Mouse (Mus musculus): ENCODE measurements around the gene Chrna5. TPM values are rescaled to one million over a fixed set of nuclear protein-coding genes. Genes with fewer than 3 reads are reported as not detected.

Gene Chrna5
- polyA plus RNA-seq, 1 experiment from 2014 or later = 1.3 TPM

DNA sequence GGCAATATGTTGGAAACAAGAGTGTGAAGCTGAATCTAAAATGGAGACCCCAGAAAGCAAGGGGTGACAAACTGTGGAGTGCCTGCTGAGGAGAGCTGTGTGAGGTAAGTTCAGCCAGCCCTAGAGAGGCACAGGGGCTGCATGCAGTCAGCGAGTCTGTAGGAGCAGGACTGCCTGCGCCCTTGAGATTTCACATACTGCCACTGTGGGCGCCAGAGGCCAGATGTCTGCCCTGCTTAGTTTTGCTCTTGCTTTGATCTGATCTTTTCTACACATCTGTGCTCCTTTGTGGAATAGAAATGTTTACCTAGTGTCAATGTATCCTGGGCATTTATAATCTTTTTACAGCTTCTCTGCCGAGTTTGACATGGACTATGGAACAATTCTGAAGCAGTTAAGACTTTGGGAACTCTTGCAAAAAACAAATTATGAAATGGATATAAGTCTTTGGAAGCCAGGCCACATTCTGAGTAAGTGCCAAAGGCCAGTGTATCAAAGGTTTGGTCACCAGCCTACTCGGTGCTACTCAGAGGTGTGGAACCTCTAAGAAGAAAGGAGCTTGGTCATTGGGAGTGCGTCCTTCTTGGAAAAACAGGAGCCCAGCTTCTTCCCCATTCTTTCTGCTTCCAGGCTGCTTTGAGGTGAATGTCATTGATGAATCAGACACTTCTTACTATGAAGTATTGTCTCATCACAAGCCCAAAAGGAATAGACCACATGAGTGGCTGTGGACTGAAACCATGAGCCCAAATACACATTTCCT, 30.1 kb downstream of the Chrna5 start:
- no peaks in the 10 kb centered on the region for H3K36me3 ChIP-seq (ENCODE audit: control insufficient read depth, insufficient read depth)
- peak; percentile 58 for TF ChIP-seq CTCF (IDR thresholded peaks at IDR 0.05; ENCODE audit: low read depth)
- H3K4me1 ChIP-seq (replicated peaks; ENCODE audit: control insufficient read depth, insufficient read depth, low read length) = no peaks in the 10 kb centered on the region
- H3K27me3 ChIP-seq (replicated peaks; ENCODE audit: control insufficient read depth, insufficient read depth, low read length) = no peaks in the 10 kb centered on the region
- H3K27ac ChIP-seq (ENCODE audit: low read depth, low read length) = no peak overlapping the region
- no peak overlapping the region for H3K4me3 ChIP-seq (ENCODE audit: low read depth, low read length)
- 26% methylated on average over 6 of the region's 6 CpGs for WGBS
- H3K9me3 ChIP-seq (ENCODE audit: control insufficient read depth) = no peaks in the 10 kb centered on the region
- no peak overlapping the region for H3K9ac ChIP-seq (ENCODE audit: low read depth, low read length)
- no peak overlapping the region for H3K4me2 ChIP-seq (replicated peaks; ENCODE audit: low read depth)
- peak; percentile 60 for ATAC-seq

DNA sequence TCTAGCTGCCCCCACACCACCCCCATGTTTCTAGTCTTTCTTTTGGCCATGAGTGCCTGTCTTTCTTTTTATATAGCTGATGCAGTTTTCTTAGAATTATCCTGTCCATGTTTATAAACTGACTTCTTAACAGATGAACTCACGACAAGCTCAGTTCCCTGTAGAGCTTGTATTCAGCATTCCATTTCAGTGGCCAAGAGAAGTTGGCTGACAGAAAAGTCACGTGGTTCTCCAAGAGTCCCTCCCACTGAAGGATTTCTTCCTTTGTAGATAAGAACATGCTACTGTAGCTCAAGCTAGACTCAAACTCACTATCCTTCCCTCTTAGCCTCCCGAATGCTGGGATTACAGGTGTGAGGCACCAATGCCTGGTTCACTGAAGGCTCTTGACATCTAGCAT, 36.2 kb downstream of the Chrna5 start:
- Histone ChIP-seq H3K4me1 (replicated peaks; ENCODE audit: control insufficient read depth, insufficient read depth, low read length) (no peaks in the 10 kb centered on the region), H3K4me2 (replicated peaks; ENCODE audit: low read depth) (no peak overlapping the region), H3K9me3 (ENCODE audit: control insufficient read depth) (no peaks in the 10 kb centered on the region), H3K4me3 (ENCODE audit: low read depth, low read length) (no peak overlapping the region), H3K9ac (ENCODE audit: low read depth, low read length) (no peak overlapping the region), H3K36me3 (ENCODE audit: control insufficient read depth, insufficient read depth) (no peaks in the 10 kb centered on the region), H3K27ac (ENCODE audit: low read depth, low read length) (no peak overlapping the region), H3K27me3 (replicated peaks; ENCODE audit: control insufficient read depth, insufficient read depth, low read length) (no peaks in the 10 kb centered on the region)
- no peak for ATAC-seq
- no peak for TF ChIP-seq CTCF (IDR thresholded peaks at IDR 0.05; ENCODE audit: low read depth)
- WGBS = 60% methylated on average over 3 of the region's 3 CpGs

DNA sequence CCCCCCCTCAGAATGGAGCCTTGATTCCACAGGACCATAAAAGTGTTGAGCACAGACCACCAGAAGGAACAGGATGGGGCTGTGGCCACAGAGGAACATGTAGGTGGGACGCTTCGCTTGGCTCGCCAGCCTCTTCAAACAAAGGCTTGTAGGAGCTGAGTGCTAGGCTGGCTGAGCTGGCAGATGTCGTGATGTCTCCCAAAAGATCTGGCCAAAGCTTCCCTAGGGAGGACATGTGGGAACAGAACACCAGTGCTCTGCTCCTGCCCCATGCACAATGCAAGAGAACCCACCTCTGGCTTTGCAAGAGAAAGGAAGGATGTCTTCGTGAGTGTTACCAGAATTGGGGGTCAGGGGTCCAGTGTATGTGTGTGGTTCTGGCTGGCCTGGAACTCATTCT, 42.6 kb downstream of the Chrna5 start:
- 70% methylated on average over 5 of the region's 5 CpGs for WGBS

DNA sequence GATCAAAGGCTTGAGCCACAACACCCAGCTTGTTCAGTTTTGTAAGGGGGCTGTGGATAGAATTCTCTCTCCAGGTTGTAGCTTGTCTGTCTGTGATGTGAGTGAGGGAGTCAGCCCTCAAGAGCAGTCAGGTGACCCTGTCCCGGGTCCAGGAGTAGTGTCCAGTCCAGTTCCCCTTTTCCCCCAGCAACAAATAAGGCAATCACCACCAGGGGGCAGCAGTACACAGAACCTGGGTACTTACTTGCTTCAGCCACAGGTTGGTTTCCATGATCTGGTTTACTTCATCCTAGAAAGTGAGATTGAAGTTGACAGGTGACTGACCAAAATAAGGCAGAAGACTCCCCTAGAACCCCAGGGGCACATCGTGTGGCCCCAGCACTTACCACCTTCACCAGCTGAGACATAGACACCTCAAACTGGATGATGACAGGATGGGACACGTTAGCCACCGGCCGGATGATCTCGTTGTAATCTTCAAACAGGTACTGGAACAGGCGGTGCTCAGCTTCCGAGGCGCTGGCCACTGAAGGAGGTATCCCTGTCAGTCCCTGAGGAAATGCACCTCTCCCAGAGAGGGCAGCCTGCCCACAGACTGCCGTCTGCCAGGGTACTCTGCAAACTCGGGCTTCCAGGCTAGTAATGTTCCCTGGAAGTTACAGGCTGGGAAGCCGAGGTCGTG, 43.4 kb downstream of the Chrna5 start:
- no peak for ATAC-seq
- Histone ChIP-seq H3K9me3 (ENCODE audit: control insufficient read depth) (no peaks in the 10 kb centered on the region), H3K27me3 (replicated peaks; ENCODE audit: control insufficient read depth, insufficient read depth, low read length) (peaks cover 36% of the 10 kb centered on the region), H3K27ac (ENCODE audit: low read depth, low read length) (no peak overlapping the region), H3K4me1 (replicated peaks; ENCODE audit: control insufficient read depth, insufficient read depth, low read length) (no peaks in the 10 kb centered on the region), H3K4me2 (replicated peaks; ENCODE audit: low read depth) (no peak overlapping the region), H3K36me3 (ENCODE audit: control insufficient read depth, insufficient read depth) (no peaks in the 10 kb centered on the region), H3K4me3 (ENCODE audit: low read depth, low read length) (no peak overlapping the region), H3K9ac (ENCODE audit: low read depth, low read length) (no peak overlapping the region)
- WGBS = 39% methylated on average over 13 of the region's 13 CpGs
- peak; percentile 89 for TF ChIP-seq CTCF (IDR thresholded peaks at IDR 0.05; ENCODE audit: low read depth)

More for the DNA sequence above, 42.6 kb downstream of the Chrna5 start:
- Histone ChIP-seq H3K4me2 (replicated peaks; ENCODE audit: low read depth) (no peak overlapping the region), H3K4me1 (replicated peaks; ENCODE audit: control insufficient read depth, insufficient read depth, low read length) (no peaks in the 10 kb centered on the region), H3K9me3 (ENCODE audit: control insufficient read depth) (no peaks in the 10 kb centered on the region), H3K36me3 (ENCODE audit: control insufficient read depth, insufficient read depth) (no peaks in the 10 kb centered on the region), H3K9ac (ENCODE audit: low read depth, low read length) (no peak overlapping the region), H3K4me3 (ENCODE audit: low read depth, low read length) (no peak overlapping the region), H3K27me3 (replicated peaks; ENCODE audit: control insufficient read depth, insufficient read depth, low read length) (peaks cover 36% of the 10 kb centered on the region), H3K27ac (ENCODE audit: low read depth, low read length) (no peak overlapping the region)
- ATAC-seq = no peak
- no peak for TF ChIP-seq CTCF (IDR thresholded peaks at IDR 0.05; ENCODE audit: low read depth)

DNA sequence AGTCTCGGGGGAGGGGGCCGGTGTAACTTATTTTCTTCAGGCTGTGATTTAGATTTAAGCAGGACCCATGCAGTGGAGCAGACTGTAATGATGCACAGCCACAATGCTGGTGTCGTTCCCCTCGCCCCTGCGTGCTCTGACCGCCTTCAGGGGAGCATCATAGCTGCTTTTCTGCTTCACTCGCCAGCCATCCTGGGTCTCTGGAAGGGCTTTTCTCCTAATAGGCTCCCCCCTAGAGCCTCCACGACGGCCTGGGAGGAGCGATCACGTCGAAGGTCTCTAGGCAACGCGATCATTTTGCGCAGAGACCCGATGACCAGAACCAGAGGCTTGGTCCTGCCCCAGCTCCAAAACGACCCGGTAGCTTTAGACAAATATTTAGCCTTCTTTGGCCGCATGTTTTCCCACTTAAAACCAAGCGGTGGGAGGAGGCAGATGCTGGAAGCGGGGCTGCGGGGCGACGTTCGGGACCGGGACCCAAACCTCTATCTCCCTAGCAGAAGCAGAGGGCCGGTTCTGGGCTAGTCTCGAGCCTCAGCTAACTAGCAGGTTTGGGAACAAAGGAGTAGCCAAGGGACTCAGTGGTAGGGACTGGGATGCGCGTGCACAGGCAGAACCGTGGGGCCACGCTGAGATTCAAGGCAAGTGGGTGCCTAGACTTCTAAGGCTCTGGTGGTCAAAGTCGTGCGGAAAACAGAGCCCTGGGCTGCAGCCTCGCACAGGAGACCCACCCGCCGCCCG, 45.0 kb downstream of the Chrna5 start:
- ATAC-seq = no peak

DNA sequence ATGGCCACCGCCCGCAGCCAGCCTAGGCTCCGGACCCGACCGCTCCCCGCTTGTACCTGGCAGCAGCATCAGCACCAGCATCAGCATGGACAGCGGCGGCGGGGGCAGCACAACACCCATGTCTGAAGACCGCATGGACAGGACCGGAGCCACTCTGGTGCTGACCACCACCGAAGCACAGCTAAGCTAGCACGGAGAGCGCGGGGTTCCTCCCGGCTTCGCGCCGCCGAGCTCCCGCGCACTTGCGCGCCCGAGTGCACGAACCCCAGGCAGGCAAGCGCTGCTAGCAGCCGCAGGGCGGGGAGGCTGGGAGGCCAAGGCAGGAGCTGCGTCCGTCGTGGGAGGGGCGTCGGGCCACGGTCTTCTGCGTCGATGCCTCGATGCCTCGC, 45.6 kb downstream of the Chrna5 start, which contains the start of gene Chrna3:
Chrna3 (minus strand) TSS at position 288 of the 389 bp plus-strand sequence.
- WGBS = 1% methylated on average over 38 of the region's 39 CpGs
- Histone ChIP-seq H3K9me3 (ENCODE audit: control insufficient read depth) (no peaks in the 10 kb centered on the region), H3K4me2 (replicated peaks; ENCODE audit: low read depth) (peak within 1 kb of the TSS; percentile 45), H3K27ac (ENCODE audit: low read depth, low read length) (no peak within 1 kb of the TSS), H3K4me3 (ENCODE audit: low read depth, low read length) (peak within 1 kb of the TSS; percentile 26), H3K27me3 (replicated peaks; ENCODE audit: control insufficient read depth, insufficient read depth, low read length) (peaks cover 36% of the 10 kb centered on the region), H3K4me1 (replicated peaks; ENCODE audit: control insufficient read depth, insufficient read depth, low read length) (no peaks in the 10 kb centered on the region), H3K9ac (ENCODE audit: low read depth, low read length) (no peak within 1 kb of the TSS), H3K36me3 (ENCODE audit: control insufficient read depth, insufficient read depth) (no peaks in the 10 kb centered on the region)
- ATAC-seq = 0 out of 2 replicates have a peak, but pooled peaks have one; percentile 13
- TF ChIP-seq CTCF (IDR thresholded peaks at IDR 0.05; ENCODE audit: low read depth) = no peak

More for the DNA sequence above, 45.0 kb downstream of the Chrna5 start:
- no peak overlapping the region for H3K9ac ChIP-seq (ENCODE audit: low read depth, low read length)
- peak overlapping the region; percentile 45 for H3K4me2 ChIP-seq (replicated peaks; ENCODE audit: low read depth)
- no peaks in the 10 kb centered on the region for H3K4me1 ChIP-seq (replicated peaks; ENCODE audit: control insufficient read depth, insufficient read depth, low read length)
- H3K36me3 ChIP-seq (ENCODE audit: control insufficient read depth, insufficient read depth) = no peaks in the 10 kb centered on the region
- no peak overlapping the region for H3K27ac ChIP-seq (ENCODE audit: low read depth, low read length)
- H3K9me3 ChIP-seq (ENCODE audit: control insufficient read depth) = no peaks in the 10 kb centered on the region
- no peak for TF ChIP-seq CTCF (IDR thresholded peaks at IDR 0.05; ENCODE audit: low read depth)
- H3K4me3 ChIP-seq (ENCODE audit: low read depth, low read length) = peak overlapping the region; percentile 26
- WGBS = 12% methylated on average over 38 of the region's 38 CpGs
- peaks cover 36% of the 10 kb centered on the region for H3K27me3 ChIP-seq (replicated peaks; ENCODE audit: control insufficient read depth, insufficient read depth, low read length)
